Mouse (Mus musculus): ENCODE results near the gene Cdk6. TPM values are rescaled to one million over a fixed set of nuclear protein-coding genes. Genes with fewer than 3 reads are reported as not detected.
A peak's percentile ranks its signal among the peaks of the same experiment; 100 is the strongest.

Gene Cdk6
- polyA plus RNA-seq, 1 experiment from 2014 or later = 10.2 TPM

- Histone ChIP-seq H3K9me3 (no peaks in the 10 kb centered on the region), H3K4me1 (no peaks in the 10 kb centered on the region), H3K9ac (no peak overlapping the region), H3K27ac (no peak overlapping the region), H3K27me3 (replicated peaks) (no peaks in the 10 kb centered on the region), H3K4me2 (no peak overlapping the region), H3K36me3 (replicated peaks) (no peaks in the 10 kb centered on the region), H3K4me3 (no peak overlapping the region)
- 74% methylated on average over 7 of the region's 7 CpGs for WGBS
- ATAC-seq (replicated peaks) = no peak
Measured at GRCm38 (mm10) chr5:3386021-3386730, 44.9 kb downstream of the Cdk6 start.

GRCm38 (mm10) chr5:3386731-3387087, 45.4 kb downstream of the Cdk6 start:
- Histone ChIP-seq H3K4me3 (no peak overlapping the region), H3K27ac (no peak overlapping the region), H3K36me3 (replicated peaks) (no peaks in the 10 kb centered on the region), H3K4me1 (no peaks in the 10 kb centered on the region), H3K9ac (no peak overlapping the region), H3K9me3 (no peaks in the 10 kb centered on the region), H3K4me2 (no peak overlapping the region), H3K27me3 (replicated peaks) (no peaks in the 10 kb centered on the region)
- no peak for ATAC-seq (replicated peaks)
- 10% methylated on average over 4 of the region's 4 CpGs for WGBS

- Histone ChIP-seq H3K4me1 (no peaks in the 10 kb centered on the region), H3K9ac (no peak overlapping the region), H3K27me3 (replicated peaks) (no peaks in the 10 kb centered on the region), H3K4me3 (no peak overlapping the region), H3K36me3 (replicated peaks) (no peaks in the 10 kb centered on the region), H3K9me3 (no peaks in the 10 kb centered on the region), H3K27ac (no peak overlapping the region), H3K4me2 (no peak overlapping the region)
- ATAC-seq (replicated peaks) = no peak; the same call in 1 of the 2 replicates
- WGBS = 54% methylated on average over 5 of the region's 5 CpGs
Measured at GRCm38 (mm10) chr5:3387138-3387537, 45.9 kb downstream of the Cdk6 start.

GRCm38 (mm10) chr5:3392856-3393255, 51.6 kb downstream of the Cdk6 start:
- Histone ChIP-seq H3K27ac (no peak overlapping the region), H3K4me1 (peaks cover 17% of the 10 kb centered on the region), H3K36me3 (replicated peaks) (no peaks in the 10 kb centered on the region), H3K9ac (no peak overlapping the region), H3K4me2 (no peak overlapping the region), H3K27me3 (replicated peaks) (no peaks in the 10 kb centered on the region), H3K9me3 (no peaks in the 10 kb centered on the region), H3K4me3 (no peak overlapping the region)
- 81% methylated on average over 3 of the region's 3 CpGs for WGBS
- ATAC-seq (replicated peaks) = no peak

DNA sequence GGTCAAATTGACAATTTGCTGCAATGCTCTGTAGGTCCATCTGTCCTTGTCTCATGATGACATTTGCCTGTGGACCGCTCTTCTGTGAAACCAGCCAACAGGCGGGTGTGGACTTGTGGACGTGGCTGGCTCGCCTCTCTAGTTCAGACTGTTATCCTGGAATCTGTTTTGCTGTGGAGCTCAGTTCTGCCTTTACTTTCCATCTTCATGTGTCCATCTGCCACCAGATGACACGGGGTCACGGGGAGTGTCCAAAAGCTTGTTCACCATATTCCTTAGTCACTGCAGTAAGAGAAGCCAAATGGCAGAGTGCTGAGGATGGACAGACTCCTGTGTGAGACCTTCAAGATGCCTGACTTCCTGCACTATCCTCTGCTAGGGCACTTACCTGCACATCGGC, 52.9 kb downstream of the Cdk6 start:
- WGBS = 92% methylated on average over 7 of the region's 7 CpGs
- no peak for ATAC-seq (replicated peaks)
- H3K9ac ChIP-seq = no peak overlapping the region
- H3K36me3 ChIP-seq (replicated peaks) = no peaks in the 10 kb centered on the region
- H3K4me3 ChIP-seq = no peak overlapping the region
- H3K4me1 ChIP-seq = peaks cover 17% of the 10 kb centered on the region
- no peaks in the 10 kb centered on the region for H3K27me3 ChIP-seq (replicated peaks)
- H3K27ac ChIP-seq = no peak overlapping the region
- no peaks in the 10 kb centered on the region for H3K9me3 ChIP-seq
- no peak overlapping the region for H3K4me2 ChIP-seq

DNA sequence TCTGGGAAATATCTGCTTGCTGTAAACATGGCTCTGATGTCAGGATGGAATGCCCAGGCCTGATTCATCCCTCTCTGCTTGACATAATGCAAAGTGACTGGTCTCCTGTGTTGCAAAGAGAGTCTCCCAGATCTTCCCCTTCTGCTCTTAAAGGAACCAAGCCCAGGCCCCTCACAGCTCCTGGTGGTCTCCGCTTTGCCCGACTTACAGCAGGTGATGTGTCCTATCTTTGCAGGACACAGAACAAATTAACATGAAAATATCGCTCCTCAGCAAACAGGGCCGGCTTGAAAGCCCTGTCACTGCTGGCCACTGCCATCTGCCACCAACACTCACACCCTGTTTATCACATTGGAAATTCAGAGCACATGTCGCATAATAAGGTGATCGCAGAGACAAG, 53.7 kb downstream of the Cdk6 start:
- WGBS = 14% methylated on average over 6 of the region's 6 CpGs
- no peaks in the 10 kb centered on the region for H3K36me3 ChIP-seq (replicated peaks)
- no peak overlapping the region for H3K4me2 ChIP-seq
- no peak overlapping the region for H3K9ac ChIP-seq
- peaks cover 17% of the 10 kb centered on the region for H3K4me1 ChIP-seq
- ATAC-seq (replicated peaks) = peak; percentile 73
- H3K27ac ChIP-seq = peak overlapping the region; percentile 34; the same call in 1 of the 2 replicates
- H3K9me3 ChIP-seq = no peaks in the 10 kb centered on the region
- no peak overlapping the region for H3K4me3 ChIP-seq
- no peaks in the 10 kb centered on the region for H3K27me3 ChIP-seq (replicated peaks)

DNA sequence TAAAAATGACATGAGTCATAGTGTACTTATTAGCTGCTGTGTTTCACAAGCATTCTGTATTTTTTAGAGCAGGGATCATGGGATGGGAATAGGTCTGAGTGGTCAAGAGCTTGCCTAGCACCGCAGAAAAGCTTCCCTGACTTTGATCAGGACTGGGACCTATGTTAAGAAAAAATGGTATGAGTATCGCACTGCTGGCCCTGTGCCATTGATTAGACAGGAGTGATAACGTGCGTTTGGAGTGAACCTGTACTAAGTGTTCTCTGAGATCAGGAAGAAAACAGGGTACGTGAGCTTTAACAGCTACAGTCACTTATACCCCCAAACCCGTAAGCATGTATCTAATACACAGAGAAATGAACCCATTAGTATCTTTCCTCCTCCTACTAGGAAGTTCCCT, 54.9 kb downstream of the Cdk6 start:
- no peak for ATAC-seq (replicated peaks)
- H3K27me3 ChIP-seq (replicated peaks) = no peaks in the 10 kb centered on the region
- no peak overlapping the region for H3K4me3 ChIP-seq
- WGBS = 88% methylated on average over 6 of the region's 6 CpGs
- no peak overlapping the region for H3K27ac ChIP-seq
- H3K4me1 ChIP-seq = peaks cover 17% of the 10 kb centered on the region
- no peaks in the 10 kb centered on the region for H3K36me3 ChIP-seq (replicated peaks)
- H3K9me3 ChIP-seq = no peaks in the 10 kb centered on the region
- H3K9ac ChIP-seq = no peak overlapping the region
- H3K4me2 ChIP-seq = no peak overlapping the region

GRCm38 (mm10) chr5:3396910-3397575, 55.8 kb downstream of the Cdk6 start:
- 75% methylated on average over 11 of the region's 11 CpGs for WGBS
- H3K4me2 ChIP-seq = no peak overlapping the region
- H3K4me1 ChIP-seq = peaks cover 17% of the 10 kb centered on the region
- no peak for ATAC-seq (replicated peaks)
- no peaks in the 10 kb centered on the region for H3K27me3 ChIP-seq (replicated peaks)
- no peak overlapping the region for H3K4me3 ChIP-seq
- no peak overlapping the region for H3K9ac ChIP-seq
- no peak overlapping the region for H3K27ac ChIP-seq
- no peaks in the 10 kb centered on the region for H3K9me3 ChIP-seq
- no peaks in the 10 kb centered on the region for H3K36me3 ChIP-seq (replicated peaks)

DNA sequence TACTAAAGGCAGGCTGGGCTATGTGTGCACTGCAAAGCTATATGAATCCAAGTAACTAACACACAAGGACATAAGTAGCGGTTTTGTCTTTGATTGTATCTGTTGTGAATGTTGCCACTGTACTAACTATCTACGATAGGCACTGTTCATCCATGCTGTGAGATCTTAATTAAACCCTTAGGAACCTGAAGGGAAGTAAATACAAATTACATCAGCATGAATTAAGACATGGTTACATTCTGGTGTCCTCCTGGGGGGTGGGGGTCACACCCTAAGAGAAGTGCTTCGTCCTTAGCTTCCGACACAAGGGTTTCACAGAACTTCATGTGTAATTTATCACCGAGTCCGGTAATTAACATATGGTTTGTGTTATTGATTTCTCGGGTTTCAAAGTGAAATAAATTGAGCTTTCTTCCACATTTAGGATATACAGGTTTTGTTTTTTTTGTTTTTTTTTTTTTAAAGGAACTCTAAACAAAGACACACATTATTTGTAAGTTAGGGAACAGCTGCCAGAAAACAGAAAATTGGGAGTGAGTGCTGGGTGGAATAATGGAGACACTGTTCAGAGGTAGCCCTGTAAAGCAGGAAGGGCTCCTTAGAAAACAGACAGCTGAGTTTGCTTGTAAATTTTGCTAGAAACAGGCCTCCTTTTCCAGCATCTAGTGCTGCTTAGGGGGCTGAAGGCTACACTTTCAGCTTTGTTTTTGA, 58.7 kb downstream of the Cdk6 start:
- H3K4me3 ChIP-seq = no peak overlapping the region
- H3K36me3 ChIP-seq (replicated peaks) = no peaks in the 10 kb centered on the region
- peaks cover 10% of the 10 kb centered on the region for H3K4me1 ChIP-seq
- no peak overlapping the region for H3K4me2 ChIP-seq
- no peaks in the 10 kb centered on the region for H3K27me3 ChIP-seq (replicated peaks)
- no peak for ATAC-seq (replicated peaks)
- WGBS = 49% methylated on average over 7 of the region's 7 CpGs
- no peaks in the 10 kb centered on the region for H3K9me3 ChIP-seq
- no peak overlapping the region for H3K9ac ChIP-seq
- no peak overlapping the region for H3K27ac ChIP-seq

- H3K27ac ChIP-seq = no peak overlapping the region
- no peak overlapping the region for H3K4me3 ChIP-seq
- no peak for ATAC-seq (replicated peaks)
- H3K9ac ChIP-seq = no peak overlapping the region
- no peaks in the 10 kb centered on the region for H3K9me3 ChIP-seq
- WGBS = 39% methylated on average over 6 of the region's 6 CpGs
- H3K27me3 ChIP-seq (replicated peaks) = no peaks in the 10 kb centered on the region
- no peaks in the 10 kb centered on the region for H3K36me3 ChIP-seq (replicated peaks)
- H3K4me2 ChIP-seq = no peak overlapping the region
- 0 out of 2 replicates have a peak, but pooled peaks cover 4% of the 10 kb centered on the region for H3K4me1 ChIP-seq
Measured at GRCm38 (mm10) chr5:3405102-3405501, 63.8 kb downstream of the Cdk6 start.

GRCm38 (mm10) chr5:3405503-3405902, 64.2 kb downstream of the Cdk6 start:
- Histone ChIP-seq H3K36me3 (replicated peaks) (no peaks in the 10 kb centered on the region), H3K9me3 (no peaks in the 10 kb centered on the region), H3K4me1 (0 out of 2 replicates have a peak, but pooled peaks cover 4% of the 10 kb centered on the region), H3K4me2 (no peak overlapping the region), H3K27me3 (replicated peaks) (no peaks in the 10 kb centered on the region), H3K9ac (no peak overlapping the region), H3K27ac (no peak overlapping the region), H3K4me3 (no peak overlapping the region)
- ATAC-seq (replicated peaks) = no peak
- WGBS = 67% methylated on average over 6 of the region's 6 CpGs

- 92% methylated on average over 9 of the region's 9 CpGs for WGBS
- Histone ChIP-seq H3K36me3 (replicated peaks) (no peaks in the 10 kb centered on the region), H3K9ac (no peak overlapping the region), H3K27me3 (replicated peaks) (no peaks in the 10 kb centered on the region), H3K4me2 (no peak overlapping the region), H3K27ac (no peak overlapping the region), H3K4me3 (no peak overlapping the region), H3K9me3 (no peaks in the 10 kb centered on the region), H3K4me1 (0 out of 2 replicates have a peak, but pooled peaks cover 4% of the 10 kb centered on the region)
- ATAC-seq (replicated peaks) = no peak
Measured at GRCm38 (mm10) chr5:3407926-3408325, 66.6 kb downstream of the Cdk6 start.

Data from midbrain, embryonic 15.5 days (tissue).